Mouse (Mus musculus) intestine, postnatal 0 days (tissue): ENCODE results near the gene D930048N14Rik. TPM values are rescaled to one million over a fixed set of nuclear protein-coding genes. Genes with fewer than 3 reads are reported as not detected.

ENCODE experiments used
- ATAC-seq: fragments of 200-750 bp; cut with Nextera tagmentation; 2 replicates; pipeline ENCODE4 v1.8.0; 2017; ENCODE audit warnings: mild to moderate bottlenecking, moderate TSS enrichment, moderate library complexity
- H3K27ac ChIP-seq: fragments of 300-500 bp; sonication (generic); 2 replicates; pipeline ENCODE4 v1.5.1; 2014; ENCODE audit warnings: mild to moderate bottlenecking, low read depth, low read length, moderate library complexity
- H3K27me3 ChIP-seq: fragments of 300-500 bp; sonication (generic); replicated peaks from 2 replicates; pipeline ENCODE4 v1.6.1; 2014; ENCODE audit warnings: low read length, mixed read lengths; ENCODE audit not compliant: control insufficient read depth, insufficient read depth
- H3K36me3 ChIP-seq: fragments of 300-500 bp; sonication (generic); 2 replicates; pipeline ENCODE4 v1.6.1; 2014; ENCODE audit warnings: mild to moderate bottlenecking, moderate library complexity; ENCODE audit not compliant: control insufficient read depth, insufficient read depth
- H3K4me1 ChIP-seq: fragments of 300-500 bp; sonication (generic); replicated peaks from 2 replicates; pipeline ENCODE4 v1.6.1; 2014; ENCODE audit warnings: antibody characterized with exemption, low read length, mixed read lengths; ENCODE audit not compliant: control insufficient read depth, insufficient read depth
- H3K4me2 ChIP-seq: fragments of 300-500 bp; sonication (generic); replicated peaks from 2 replicates; pipeline ENCODE4 v1.6.1; 2014; ENCODE audit warnings: low read depth, mild to moderate bottlenecking, moderate library complexity
- H3K4me3 ChIP-seq: fragments of 300-500 bp; sonication (generic); 2 replicates; pipeline ENCODE4 v1.5.1; 2014; ENCODE audit warnings: low read depth, low read length
- H3K9ac ChIP-seq: fragments of 300-500 bp; sonication (generic); 2 replicates; pipeline ENCODE4 v1.6.1; 2014; ENCODE audit warnings: mild to moderate bottlenecking, low read depth, low read length
- H3K9me3 ChIP-seq: fragments of 300-500 bp; sonication (generic); 2 replicates; pipeline ENCODE4 v1.6.1; 2016; ENCODE audit warnings: mixed run types; ENCODE audit not compliant: control insufficient read depth
- CTCF ChIP-seq: sonication (generic); IDR thresholded peaks from 2 replicates; pipeline ENCODE4 v1.5.1; 2016; ENCODE audit warnings: low read depth, mild to moderate bottlenecking, control low read depth, antibody characterized with exemption, moderate library complexity
- WGBS: fragments of 180-500 bp; shearing (Covaris S2); extraction: QIAGEN DNeasy Blood & Tissue Kit; methylation state at CpG from one replicate; pipeline ENCODE4 v1.1.7; 2014; 5-methylcytosine and 5-hydroxymethylcytosine counted together
- polyA plus RNA-seq: library from polyadenylated mRNA; unstranded; fragments of >200 nt; fragmentation: Nextera tagmentation; extraction: Ambion mirVana; gene quantifications from 2 replicates; pipeline ENCODE4 v1.2.1, GENCODE M21; 2015

D930048N14Rik gene
- polyA plus RNA-seq, 1 experiment from 2014 or later: 1.1 TPM

- 76% methylated on average over 7 of the region's 7 CpGs for WGBS
- Histone ChIP-seq H3K27me3 (no peaks in the 10 kb centered on the region), H3K27ac (no peak overlapping the region), H3K9me3 (no peaks in the 10 kb centered on the region), H3K4me2 (no peak overlapping the region), H3K9ac (no peak overlapping the region), H3K4me1 (0 out of 2 replicates have a peak, but pooled peaks cover 3% of the 10 kb centered on the region), H3K4me3 (no peak overlapping the region), H3K36me3 (peaks cover 21% of the 10 kb centered on the region)
- no peak for TF ChIP-seq CTCF
- ATAC-seq: no peak
These were observed 10.0 kb upstream of the D930048N14Rik start for GRCm38 (mm10) chr11:51640748-51641147.

DNA sequence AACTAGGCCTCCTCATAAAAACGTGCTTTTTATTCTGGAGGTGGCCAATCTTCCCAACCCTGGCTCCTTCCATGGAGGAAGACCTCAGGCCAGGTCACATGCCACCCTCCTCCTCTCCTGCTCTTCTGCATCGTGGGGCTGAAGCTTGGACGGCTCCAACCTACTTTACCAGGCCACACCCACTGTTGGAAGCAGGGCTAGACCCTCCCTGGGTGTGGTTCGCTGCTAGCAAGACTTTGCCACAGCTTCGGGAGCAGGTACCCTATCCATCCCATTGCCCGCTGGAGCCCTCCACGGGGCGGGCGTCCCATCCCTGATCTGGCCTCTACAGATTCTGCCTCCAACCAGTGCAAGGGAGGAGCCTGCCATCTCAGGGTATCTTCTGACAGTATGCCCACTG, 7.6 kb upstream of the D930048N14Rik start:
- no peak overlapping the region for H3K9ac ChIP-seq
- no peak for ATAC-seq

DNA sequence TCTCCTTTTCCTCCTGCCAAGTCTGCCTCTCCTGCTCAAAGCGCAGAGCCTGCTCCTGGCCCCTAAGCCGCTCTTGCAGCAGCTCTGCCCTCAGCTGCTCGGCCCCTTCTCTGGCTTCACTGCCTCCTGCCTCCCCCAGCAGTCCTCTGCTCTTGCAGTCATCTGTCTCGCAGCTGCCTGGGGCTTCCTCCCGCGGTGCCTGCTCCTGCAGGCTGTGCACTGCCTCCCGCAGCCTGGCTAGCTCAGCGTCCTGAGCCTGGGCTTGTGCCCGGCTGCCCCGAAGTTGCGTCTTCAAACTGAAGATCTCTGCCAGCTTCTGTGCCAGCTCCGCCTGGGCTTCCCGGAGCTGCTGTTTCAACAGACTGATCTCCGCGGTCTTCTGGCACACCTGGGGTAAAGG, 7.0 kb upstream of the D930048N14Rik start:
- Histone ChIP-seq H3K9ac (no peak overlapping the region), H3K27me3 (no peaks in the 10 kb centered on the region), H3K27ac (no peak overlapping the region), H3K36me3 (peaks cover 21% of the 10 kb centered on the region), H3K4me2 (no peak overlapping the region), H3K4me1 (0 out of 2 replicates have a peak, but pooled peaks cover 3% of the 10 kb centered on the region), H3K4me3 (no peak overlapping the region), H3K9me3 (no peaks in the 10 kb centered on the region)
- no peak for TF ChIP-seq CTCF
- no peak for ATAC-seq
- 62% methylated on average over 15 of the region's 15 CpGs for WGBS

More for the DNA sequence above, 7.6 kb upstream of the D930048N14Rik start:
- Histone ChIP-seq H3K4me2 (no peak overlapping the region), H3K36me3 (peaks cover 21% of the 10 kb centered on the region), H3K27ac (no peak overlapping the region), H3K4me3 (no peak overlapping the region), H3K9me3 (no peaks in the 10 kb centered on the region), H3K27me3 (no peaks in the 10 kb centered on the region), H3K4me1 (0 out of 2 replicates have a peak, but pooled peaks cover 3% of the 10 kb centered on the region)
- WGBS: 62% methylated on average over 9 of the region's 9 CpGs
- no peak for TF ChIP-seq CTCF

GRCm38 (mm10) chr11:51644217-51644616, 6.5 kb upstream of the D930048N14Rik start:
- no peaks in the 10 kb centered on the region for H3K9me3 ChIP-seq
- WGBS: 85% methylated on average over 16 of the region's 16 CpGs
- no peak overlapping the region for H3K4me3 ChIP-seq
- H3K36me3 ChIP-seq: peaks cover 21% of the 10 kb centered on the region
- no peak overlapping the region for H3K9ac ChIP-seq
- H3K4me1 ChIP-seq: 0 out of 2 replicates have a peak, but pooled peaks cover 3% of the 10 kb centered on the region
- no peak overlapping the region for H3K27ac ChIP-seq
- ATAC-seq: no peak
- no peak for TF ChIP-seq CTCF
- no peak overlapping the region for H3K4me2 ChIP-seq
- no peaks in the 10 kb centered on the region for H3K27me3 ChIP-seq

- whole genome bisulfite sequencing: 75% methylated on average over 13 of the region's 13 CpGs
- ATAC-seq: no peak
- Histone ChIP-seq H3K27ac (no peak overlapping the region), H3K27me3 (no peaks in the 10 kb centered on the region), H3K9ac (no peak overlapping the region), H3K4me2 (no peak overlapping the region), H3K4me3 (no peak overlapping the region), H3K36me3 (peaks cover 21% of the 10 kb centered on the region), H3K4me1 (peaks cover 8% of the 10 kb centered on the region), H3K9me3 (no peaks in the 10 kb centered on the region)
- no peak for TF ChIP-seq CTCF
These were observed 5.5 kb upstream of the D930048N14Rik start for GRCm38 (mm10) chr11:51645293-51645692.

DNA sequence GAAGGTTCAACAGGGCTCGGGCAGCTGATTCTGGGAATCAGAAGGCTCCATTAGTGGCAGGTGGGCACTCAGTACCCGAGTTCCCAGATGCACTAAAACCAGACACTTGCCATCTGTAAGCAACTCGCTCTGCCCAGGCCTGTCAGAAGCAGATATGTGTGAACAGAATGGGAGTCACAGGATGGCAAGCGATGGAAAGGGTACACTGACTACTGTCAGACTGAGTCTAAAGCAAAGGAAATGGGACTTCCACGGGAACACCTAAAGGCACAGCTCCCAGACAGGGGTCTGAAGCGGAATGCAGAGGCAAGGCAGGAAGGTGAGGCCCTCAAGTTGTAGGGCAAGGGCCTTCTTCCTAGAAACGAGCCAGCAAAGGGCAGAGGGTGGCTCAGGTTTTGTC, 4.5 kb upstream of the D930048N14Rik start:
- no peak for ATAC-seq
- Histone ChIP-seq H3K9ac (no peak overlapping the region), H3K4me3 (no peak overlapping the region), H3K27me3 (no peaks in the 10 kb centered on the region), H3K9me3 (no peaks in the 10 kb centered on the region), H3K4me2 (no peak overlapping the region), H3K27ac (no peak overlapping the region), H3K36me3 (peaks cover 21% of the 10 kb centered on the region), H3K4me1 (peaks cover 8% of the 10 kb centered on the region)
- no peak for TF ChIP-seq CTCF
- WGBS: 83% methylated on average over 7 of the region's 7 CpGs
